Mouse (Mus musculus): ENCODE measurements around the gene Spout1. TPM values are rescaled to one million over a fixed set of nuclear protein-coding genes. Genes with fewer than 3 reads are reported as not detected.
"Not testable (repeated sequence)": the region's sequence is repeated elsewhere in the genome, so short reads cannot be mapped to it uniquely, and the experiment has no call there.

Spout1 gene
- polyA plus RNA-seq, 1 experiment from 2014 or later, result 81.9 TPM

- WGBS, result 83% methylated on average over 7 of the region's 7 CpGs
- H3K27me3 ChIP-seq, result no peaks in the 10 kb centered on the region
- no peaks in the 10 kb centered on the region for H3K9me3 ChIP-seq
- peaks cover 14% of the 10 kb centered on the region for H3K4me1 ChIP-seq
- H3K4me2 ChIP-seq, result no peak overlapping the region
- H3K36me3 ChIP-seq, result no peaks in the 10 kb centered on the region
- H3K9ac ChIP-seq, result no peak overlapping the region
- no peak for ATAC-seq (ENCODE audit: insufficient number of reproducible peaks, insufficient read depth, low FRiP score, low TSS enrichment, low read depth)
- H3K4me3 ChIP-seq, result no peak overlapping the region
- no peak overlapping the region for H3K27ac ChIP-seq
Measured at GRCm38 (mm10) chr2:30203439-30203838, 25.2 kb upstream of the Spout1 start.

- H3K9me3 ChIP-seq, result no peaks in the 10 kb centered on the region
- H3K27me3 ChIP-seq, result no peaks in the 10 kb centered on the region
- no peak overlapping the region for H3K9ac ChIP-seq
- no peak for ATAC-seq (ENCODE audit: insufficient number of reproducible peaks, insufficient read depth, low FRiP score, low TSS enrichment, low read depth)
- WGBS, result 81% methylated on average over 5 of the region's 5 CpGs
- peaks cover 7% of the 10 kb centered on the region for H3K4me1 ChIP-seq
- H3K36me3 ChIP-seq, result no peaks in the 10 kb centered on the region
- no peak overlapping the region for H3K27ac ChIP-seq
- no peak overlapping the region for H3K4me3 ChIP-seq
- H3K4me2 ChIP-seq, result no peak overlapping the region
Measured at GRCm38 (mm10) chr2:30200388-30200925, 22.2 kb upstream of the Spout1 start.

- H3K27ac ChIP-seq, result no peak overlapping the region
- no peaks in the 10 kb centered on the region for H3K27me3 ChIP-seq
- no peak for ATAC-seq (ENCODE audit: insufficient number of reproducible peaks, insufficient read depth, low FRiP score, low TSS enrichment, low read depth)
- H3K4me1 ChIP-seq, result peaks cover 7% of the 10 kb centered on the region
- no peak overlapping the region for H3K9ac ChIP-seq
- H3K36me3 ChIP-seq, result no peaks in the 10 kb centered on the region
- H3K4me3 ChIP-seq, result no peak overlapping the region
- H3K4me2 ChIP-seq, result no peak overlapping the region
- H3K9me3 ChIP-seq, result no peaks in the 10 kb centered on the region
- 64% methylated on average over 1 of the region's 1 CpGs for WGBS
Measured at GRCm38 (mm10) chr2:30199984-30200383, 21.7 kb upstream of the Spout1 start.

GRCm38 (mm10) chr2:30198021-30198420 is 19.8 kb upstream of the Spout1 start:
- Histone ChIP-seq H3K9me3 (no peaks in the 10 kb centered on the region), H3K4me3 (no peak overlapping the region), H3K27me3 (no peaks in the 10 kb centered on the region), H3K27ac (no peak overlapping the region), H3K4me1 (no peaks in the 10 kb centered on the region), H3K9ac (no peak overlapping the region), H3K4me2 (no peak overlapping the region), H3K36me3 (no peaks in the 10 kb centered on the region)
- ATAC-seq (ENCODE audit: insufficient number of reproducible peaks, insufficient read depth, low FRiP score, low TSS enrichment, low read depth), result no peak
- 57% methylated on average over 4 of the region's 4 CpGs for WGBS

- Histone ChIP-seq H3K9ac (no peak overlapping the region), H3K9me3 (no peaks in the 10 kb centered on the region), H3K27ac (no peak overlapping the region), H3K4me1 (no peaks in the 10 kb centered on the region), H3K4me2 (no peak overlapping the region), H3K4me3 (no peak overlapping the region), H3K36me3 (peaks cover 10% of the 10 kb centered on the region; the same call in 1 of the 2 replicates), H3K27me3 (no peaks in the 10 kb centered on the region)
- WGBS, result 84% methylated on average over 3 of the region's 3 CpGs
- ATAC-seq (ENCODE audit: insufficient number of reproducible peaks, insufficient read depth, low FRiP score, low TSS enrichment, low read depth), result no peak
Measured at GRCm38 (mm10) chr2:30194656-30195055, 16.4 kb upstream of the Spout1 start.

GRCm38 (mm10) chr2:30191790-30192580 is 13.7 kb upstream of the Spout1 start:
- ATAC-seq (ENCODE audit: insufficient number of reproducible peaks, insufficient read depth, low FRiP score, low TSS enrichment, low read depth), result no peak
- no peaks in the 10 kb centered on the region for H3K4me1 ChIP-seq
- peaks cover 10% of the 10 kb centered on the region; the same call in 1 of the 2 replicates for H3K36me3 ChIP-seq
- no peaks in the 10 kb centered on the region for H3K27me3 ChIP-seq
- no peak overlapping the region for H3K9ac ChIP-seq
- no peak overlapping the region for H3K4me3 ChIP-seq
- no peak overlapping the region for H3K27ac ChIP-seq
- WGBS, result 81% methylated on average over 12 of the region's 12 CpGs
- no peaks in the 10 kb centered on the region for H3K9me3 ChIP-seq
- no peak overlapping the region for H3K4me2 ChIP-seq

GRCm38 (mm10) chr2:30185681-30186080 is 7.4 kb upstream of the Spout1 start:
- Histone ChIP-seq H3K27ac (no peak overlapping the region), H3K4me1 (no peaks in the 10 kb centered on the region), H3K27me3 (no peaks in the 10 kb centered on the region), H3K36me3 (peaks cover 21% of the 10 kb centered on the region), H3K4me2 (no peak overlapping the region), H3K9ac (no peak overlapping the region), H3K9me3 (no peaks in the 10 kb centered on the region), H3K4me3 (no peak overlapping the region)
- ATAC-seq (ENCODE audit: insufficient number of reproducible peaks, insufficient read depth, low FRiP score, low TSS enrichment, low read depth), result no peak
- 84% methylated on average over 3 of the region's 3 CpGs for WGBS

- Histone ChIP-seq H3K36me3 (peaks cover 19% of the 10 kb centered on the region), H3K9me3 (no peaks in the 10 kb centered on the region), H3K4me2 (no peak overlapping the region), H3K9ac (no peak overlapping the region), H3K27ac (no peak overlapping the region), H3K4me3 (no peak overlapping the region), H3K27me3 (no peaks in the 10 kb centered on the region), H3K4me1 (no peaks in the 10 kb centered on the region)
- no peak for ATAC-seq (ENCODE audit: insufficient number of reproducible peaks, insufficient read depth, low FRiP score, low TSS enrichment, low read depth)
- 85% methylated on average over 6 of the region's 6 CpGs for WGBS
Measured at GRCm38 (mm10) chr2:30185276-30185675, 7.0 kb upstream of the Spout1 start.

GRCm38 (mm10) chr2:30183721-30184120 is 5.5 kb upstream of the Spout1 start:
- no peak overlapping the region for H3K9ac ChIP-seq
- H3K4me3 ChIP-seq, result no peak overlapping the region
- ATAC-seq (ENCODE audit: insufficient number of reproducible peaks, insufficient read depth, low FRiP score, low TSS enrichment, low read depth), result no peak
- H3K4me1 ChIP-seq, result no peaks in the 10 kb centered on the region
- H3K36me3 ChIP-seq, result peaks cover 19% of the 10 kb centered on the region
- H3K27me3 ChIP-seq, result no peaks in the 10 kb centered on the region
- 74% methylated on average over 3 of the region's 3 CpGs for WGBS
- H3K27ac ChIP-seq, result no peak overlapping the region
- no peak overlapping the region for H3K4me2 ChIP-seq
- H3K9me3 ChIP-seq, result no peaks in the 10 kb centered on the region

GRCm38 (mm10) chr2:30182424-30182823 is 4.2 kb upstream of the Spout1 start:
- no peak overlapping the region for H3K4me3 ChIP-seq
- H3K27ac ChIP-seq, result no peak overlapping the region
- ATAC-seq (ENCODE audit: insufficient number of reproducible peaks, insufficient read depth, low FRiP score, low TSS enrichment, low read depth), result no peak
- H3K36me3 ChIP-seq, result peaks cover 19% of the 10 kb centered on the region
- H3K4me1 ChIP-seq, result peaks cover 5% of the 10 kb centered on the region
- no peak overlapping the region for H3K9ac ChIP-seq
- H3K9me3 ChIP-seq, result no peaks in the 10 kb centered on the region
- H3K27me3 ChIP-seq, result no peaks in the 10 kb centered on the region
- no peak overlapping the region for H3K4me2 ChIP-seq
- WGBS, result 65% methylated on average over 2 of the region's 2 CpGs

- peak overlapping the region; percentile 80 for H3K4me2 ChIP-seq
- peaks cover 35% of the 10 kb centered on the region for H3K36me3 ChIP-seq
- peaks cover 12% of the 10 kb centered on the region for H3K4me1 ChIP-seq
- ATAC-seq (ENCODE audit: insufficient number of reproducible peaks, insufficient read depth, low FRiP score, low TSS enrichment, low read depth); H3K9me3 ChIP-seq; H3K9ac ChIP-seq; H3K27me3 ChIP-seq; H3K27ac ChIP-seq: not testable (repeated sequence)
- whole genome bisulfite sequencing, result 59% methylated on average over 7 of the region's 7 CpGs
- H3K4me3 ChIP-seq, result peak overlapping the region; percentile 86
Measured at GRCm38 (mm10) chr2:30178711-30179110, 452 bp upstream of the Spout1 start.

GRCm38 (mm10) chr2:30176561-30176960 is 1.7 kb downstream of the Spout1 start:
- WGBS, result 92% methylated on average over 2 of the region's 2 CpGs
- Histone ChIP-seq H3K36me3 (peaks cover 47% of the 10 kb centered on the region), H3K4me1 (peaks cover 21% of the 10 kb centered on the region), H3K27me3 (no peaks in the 10 kb centered on the region; the same call in 1 of the 2 replicates), H3K4me2 (0 out of 2 replicates have a peak overlapping the region, but pooled peaks have one; percentile 80), H3K4me3 (0 out of 2 replicates have a peak overlapping the region, but pooled peaks have one; percentile 86), H3K9me3 (no peaks in the 10 kb centered on the region), H3K9ac (no peak overlapping the region), H3K27ac (no peak overlapping the region)
- no peak for ATAC-seq (ENCODE audit: insufficient number of reproducible peaks, insufficient read depth, low FRiP score, low TSS enrichment, low read depth)

All from embryonic facial prominence, embryonic 13.5 days (tissue).